In the genomic region with DNA sequence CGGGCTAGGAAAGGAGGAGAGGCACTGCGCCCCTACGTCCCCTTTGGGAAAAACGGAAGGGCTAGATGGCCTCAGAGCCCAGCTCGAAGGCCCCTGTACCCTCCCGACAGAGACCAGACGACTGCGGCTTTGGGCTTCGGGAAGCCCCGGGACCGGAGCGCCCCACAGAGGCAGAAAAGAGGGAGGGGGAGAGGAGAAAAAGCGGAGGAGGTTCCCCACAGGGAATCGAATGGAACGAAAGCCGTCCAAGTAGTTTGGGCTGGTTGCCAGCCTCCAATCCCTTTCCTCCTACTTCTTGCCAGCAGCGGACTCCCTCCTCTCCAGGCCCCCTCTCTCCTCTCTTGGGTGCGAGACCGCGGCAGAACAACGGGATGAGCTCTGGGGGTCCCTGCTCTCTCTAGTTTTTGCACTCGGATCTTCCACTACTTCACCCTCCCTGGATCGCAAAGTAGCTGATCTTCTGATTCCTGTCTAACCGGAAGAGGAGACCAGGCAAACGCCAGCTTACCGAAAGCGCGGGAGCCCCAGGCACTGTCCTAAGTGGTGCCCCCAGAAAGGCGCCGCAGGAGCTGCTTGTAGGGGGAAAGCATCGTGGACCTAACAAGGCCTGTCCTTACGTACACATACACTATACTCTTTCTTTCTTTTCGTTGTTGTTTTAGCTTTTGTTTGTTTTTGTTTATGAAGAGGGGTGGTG, we compare ENCODE assay signal across 9 mouse cellular contexts. TPM values are rescaled to one million over a fixed set of nuclear protein-coding genes. Genes with fewer than 3 reads are reported as not detected.
DNase-seq lines count a peak whose midpoint lies in the region; ATAC-seq and TF ChIP-seq lines count a peak whose summit lies in the region.
"Had no signal": no experiment of that assay in that cellular context is flagged by ENCODE, and none has a peak within 500 bp of the region (broad histone marks: within the 10 kb centered on the region; RNA-seq: fewer than 3 reads in every experiment).

No protein-coding gene starts in this region.

- H3K27ac ChIP-seq in left cerebral cortex, adult 2 months: no peak overlapping the region
- H3K27ac ChIP-seq in hindbrain, embryonic 14.5 days: peak overlapping the region; percentile 66
- no peak overlapping the region for H3K27ac ChIP-seq in neural tube, embryonic 14.5 days (ENCODE audit: low read depth, low read length)
- H3K27ac ChIP-seq in liver, embryonic 11.5 days (ENCODE audit: low read depth, low read length): no peak overlapping the region

- H3K27me3 ChIP-seq in hindbrain, embryonic 14.5 days (ENCODE audit: control insufficient read depth, insufficient read depth, low read length): peaks cover 50% of the 10 kb centered on the region
- H3K27me3 ChIP-seq in neural tube, embryonic 14.5 days (ENCODE audit: control insufficient read depth, insufficient read depth, low read length): no peaks in the 10 kb centered on the region; the same call in 1 of the 2 replicates
- H3K27me3 ChIP-seq in liver, embryonic 11.5 days (replicated peaks; ENCODE audit: control insufficient read depth, insufficient read depth, low read length): peaks cover 87% of the 10 kb centered on the region

- no peaks in the 10 kb centered on the region for H3K36me3 ChIP-seq in hindbrain, embryonic 14.5 days (replicated peaks; ENCODE audit: control insufficient read depth, insufficient read depth)
- H3K36me3 ChIP-seq in neural tube, embryonic 14.5 days (ENCODE audit: control insufficient read depth, insufficient read depth, low read length): no peaks in the 10 kb centered on the region
- H3K36me3 ChIP-seq in liver, embryonic 11.5 days (ENCODE audit: control insufficient read depth, insufficient read depth, low read length): no peaks in the 10 kb centered on the region

- ATAC-seq in hindbrain, embryonic 14.5 days (ENCODE audit: low FRiP score): peak; percentile 71; the same call in 1 of the 2 replicates
- peak; percentile 64; the same call in 1 of the 2 replicates for ATAC-seq in neural tube, embryonic 14.5 days (ENCODE audit: low read depth)
- no peak for ATAC-seq in liver, embryonic 11.5 days (replicated peaks; ENCODE audit: low FRiP score)

- DNase-seq in adrenal gland, postnatal 10 days: peak; percentile 11
- no peak for DNase-seq in adrenal gland, adult 18-20 months (ENCODE audit: low spot score in 2 of 2)
- DNase-seq in left cerebral cortex, adult 2 months (ENCODE audit: extremely low spot score in 1 of 2, low spot score in 2 of 2): no peak
- no peak for DNase-seq in left cerebral cortex, adult 11 months (ENCODE audit: low spot score)
- no peak for DNase-seq in hindbrain, embryonic 14.5 days (ENCODE audit: low spot score)
- no peak for DNase-seq in liver, embryonic 11.5 days (ENCODE audit: low spot score)
- no peak for DNase-seq in thymus, postnatal 10 days (ENCODE audit: low spot score in 2 of 2)

- peak overlapping the region; percentile 46 for H3K4me2 ChIP-seq in hindbrain, embryonic 14.5 days (replicated peaks)
- H3K4me2 ChIP-seq in neural tube, embryonic 14.5 days (ENCODE audit: low read depth, low read length): peak overlapping the region; percentile 34
- H3K4me2 ChIP-seq in liver, embryonic 11.5 days: no peak overlapping the region

- peak overlapping the region; percentile 1; the same call in 1 of the 2 replicates for H3K4me3 ChIP-seq in left cerebral cortex, adult 2 months
- peak overlapping the region; percentile 19 for H3K4me3 ChIP-seq in hindbrain, embryonic 14.5 days (replicated peaks; ENCODE audit: low read length)
- peak overlapping the region; percentile 20; the same call in 1 of the 2 replicates for H3K4me3 ChIP-seq in neural tube, embryonic 14.5 days (ENCODE audit: low read depth, low read length)
- no peak overlapping the region for H3K4me3 ChIP-seq in liver, embryonic 11.5 days (ENCODE audit: low read depth, low read length)

- 19% methylated on average over 33 of the region's 33 CpGs for WGBS in hindbrain, embryonic 14.5 days
- 17% methylated on average over 28 of the region's 33 CpGs for WGBS in neural tube, embryonic 14.5 days
- 16% methylated on average over 29 of the region's 33 CpGs for WGBS in liver, embryonic 11.5 days

- no peaks in the 10 kb centered on the region for H3K9me3 ChIP-seq in hindbrain, embryonic 14.5 days (ENCODE audit: control insufficient read depth, low read length)
- no peaks in the 10 kb centered on the region for H3K9me3 ChIP-seq in neural tube, embryonic 14.5 days (ENCODE audit: control insufficient read depth, low read length)
- no peaks in the 10 kb centered on the region for H3K9me3 ChIP-seq in liver, embryonic 11.5 days (ENCODE audit: control insufficient read depth, low read length)

- no peaks in the 10 kb centered on the region for H3K4me1 ChIP-seq in hindbrain, embryonic 14.5 days (replicated peaks; ENCODE audit: control insufficient read depth, insufficient read depth, low read length)
- H3K4me1 ChIP-seq in neural tube, embryonic 14.5 days (ENCODE audit: control insufficient read depth, insufficient read depth, low read length): no peaks in the 10 kb centered on the region
- H3K4me1 ChIP-seq in liver, embryonic 11.5 days (replicated peaks; ENCODE audit: control insufficient read depth, insufficient read depth, low read length): no peaks in the 10 kb centered on the region

- intact Hi-C loops in left cerebral cortex, adult 2 months (cut with DNase I): no loop called here

- H3K9ac ChIP-seq in hindbrain, embryonic 14.5 days: 0 out of 2 replicates have a peak overlapping the region, but pooled peaks have one; percentile 11
- no peak overlapping the region for H3K9ac ChIP-seq in neural tube, embryonic 14.5 days (replicated peaks; ENCODE audit: low read depth, low read length)
- no peak overlapping the region for H3K9ac ChIP-seq in liver, embryonic 11.5 days (ENCODE audit: low read depth, low read length)

- TF ChIP-seq CTCF in left cerebral cortex, adult 2 months (IDR thresholded peaks at IDR 0.05): no peak

RNA-seq across cellular contexts. Expression of a gene that starts 3.1 kb away (rescaled TPM):
- not detected for total RNA-seq in adrenal gland, postnatal 10 days (2021)
- not detected for total RNA-seq in adrenal gland, adult 18-20 months (2021)
- total RNA-seq in left cerebral cortex, adult 2 months (2021): 1 to 10 TPM; 2.2 to 2.8 TPM
- 17.1 and 18.9 TPM in 2 replicates for polyA plus RNA-seq in hindbrain, embryonic 14.5 days (2014; fragmentation: Nextera tagmentation; extraction: Ambion mirVana)
- 16.6 and 17.3 TPM in 2 replicates for polyA plus RNA-seq in neural tube, embryonic 14.5 days (2014; fragmentation: Nextera tagmentation; extraction: Ambion mirVana)
- 0.05 TPM in 1 of 2 replicates, not detected in the other for polyA plus RNA-seq in liver, embryonic 11.5 days (2014; fragmentation: Nextera tagmentation; extraction: Ambion mirVana)
- polyA plus RNA-seq: large intestine, adult 2 months had no signal
